Mouse (Mus musculus) T-helper 2 cell (primary cell): ENCODE results near the gene Myom1.

ENCODE experiments used
- in situ Hi-C: fragments of 300-600 bp; cut with MboI, MseI; formaldehyde crosslinking; loops from one replicate; pipeline ENCODE4 v1.15.1; 2025; ENCODE audit warnings: high pct_unique_total_duplicates

Myom1 gene

GRCm38 (mm10) chr17:71002081-71002743 lies at the start of gene Myom1:
Myom1 (plus strand) TSS chr17:71002633.
- in situ Hi-C loops, result no loop called here

- in situ Hi-C loops, result loop anchor here (25.0 kb wide), 1 partner anchor 226 kb away; no protein-coding TSS in a partner anchor
These were observed 38.9 kb upstream of the Myom1 start for GRCm38 (mm10) chr17:70963546-70963945.

DNA sequence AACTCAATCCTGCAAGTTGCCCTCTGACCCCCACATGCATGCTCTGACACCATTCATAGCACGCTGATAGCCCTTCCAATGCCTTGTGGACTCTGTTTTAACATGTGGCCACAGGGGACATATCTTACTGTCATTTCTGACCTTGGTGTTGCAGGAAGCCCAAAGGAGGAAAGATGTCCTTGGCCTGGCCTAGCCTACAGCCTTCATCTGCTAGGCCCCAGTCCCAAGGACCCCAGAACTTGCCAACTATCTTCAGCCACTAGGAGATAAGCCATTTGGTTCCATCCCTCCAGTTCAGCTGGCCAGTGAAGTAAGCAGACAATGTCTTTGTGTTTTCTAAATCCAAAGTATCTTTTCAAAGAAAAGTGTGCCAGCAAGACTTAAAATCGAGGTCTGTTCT lies 37.2 kb upstream of the Myom1 start:
- in situ Hi-C loops, result loop anchor here (25.0 kb wide), 1 partner anchor 228 kb away; no protein-coding TSS in a partner anchor

GRCm38 (mm10) chr17:70966126-70966525 lies 36.3 kb upstream of the Myom1 start:
- in situ Hi-C loops, result loop anchor here (25.0 kb wide), 1 partner anchor 229 kb away; no protein-coding TSS in a partner anchor

- in situ Hi-C loops, result loop anchor here (25.0 kb wide), 1 partner anchor 230 kb away; no protein-coding TSS in a partner anchor
These were observed 35.2 kb upstream of the Myom1 start for GRCm38 (mm10) chr17:70967191-70967590.

- in situ Hi-C loops, result loop anchor here (25.0 kb wide), 1 partner anchor 230 kb away; no protein-coding TSS in a partner anchor
These were observed 34.8 kb upstream of the Myom1 start for GRCm38 (mm10) chr17:70967646-70968045.

GRCm38 (mm10) chr17:70968606-70969191 lies 33.7 kb upstream of the Myom1 start:
- in situ Hi-C loops, result loop anchor here (25.0 kb wide), 1 partner anchor 231 kb away; no protein-coding TSS in a partner anchor

DNA sequence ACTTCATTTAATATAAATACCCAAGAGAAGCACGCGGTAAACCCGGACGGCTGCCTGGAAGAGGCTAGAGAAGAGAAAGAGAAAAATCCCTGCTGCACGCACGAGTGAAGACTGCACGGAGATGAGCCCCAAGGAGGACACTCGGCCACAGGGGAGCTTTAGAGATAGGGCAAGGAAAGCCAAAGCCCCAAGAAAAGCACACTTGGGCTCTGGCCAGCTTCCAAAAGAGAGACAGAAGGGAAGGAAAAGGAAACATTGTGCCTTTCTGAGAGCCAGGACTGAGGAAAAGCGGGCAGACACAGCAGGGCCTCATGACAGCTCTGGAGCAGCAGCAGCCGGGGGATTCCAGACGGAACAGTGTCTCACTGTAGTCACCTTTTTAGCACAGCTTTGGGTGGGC lies 31.2 kb upstream of the Myom1 start:
- in situ Hi-C loops, result loop anchor here (25.0 kb wide), 1 partner anchor 234 kb away; no protein-coding TSS in a partner anchor

DNA sequence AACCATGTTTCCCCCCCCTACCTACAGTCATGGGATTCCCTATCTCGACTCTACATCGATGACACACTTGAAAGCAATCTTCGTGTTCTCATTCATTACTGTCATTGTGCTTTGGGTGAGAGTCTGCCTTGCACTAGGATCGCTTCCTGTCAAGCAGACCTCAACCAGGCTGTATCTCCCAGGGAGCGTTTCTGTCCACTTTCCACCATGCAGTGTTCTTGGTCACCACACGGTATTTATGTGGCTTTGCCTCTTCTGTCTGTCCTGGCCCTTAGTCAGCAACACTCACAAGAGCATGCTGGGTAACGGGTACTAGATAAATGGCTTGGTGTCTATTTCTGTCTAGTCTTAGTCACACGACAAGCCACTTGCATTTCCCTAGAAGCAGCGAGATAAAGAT lies 29.0 kb upstream of the Myom1 start:
- in situ Hi-C loops, result loop anchor here (25.0 kb wide), 1 partner anchor 236 kb away; no protein-coding TSS in a partner anchor

DNA sequence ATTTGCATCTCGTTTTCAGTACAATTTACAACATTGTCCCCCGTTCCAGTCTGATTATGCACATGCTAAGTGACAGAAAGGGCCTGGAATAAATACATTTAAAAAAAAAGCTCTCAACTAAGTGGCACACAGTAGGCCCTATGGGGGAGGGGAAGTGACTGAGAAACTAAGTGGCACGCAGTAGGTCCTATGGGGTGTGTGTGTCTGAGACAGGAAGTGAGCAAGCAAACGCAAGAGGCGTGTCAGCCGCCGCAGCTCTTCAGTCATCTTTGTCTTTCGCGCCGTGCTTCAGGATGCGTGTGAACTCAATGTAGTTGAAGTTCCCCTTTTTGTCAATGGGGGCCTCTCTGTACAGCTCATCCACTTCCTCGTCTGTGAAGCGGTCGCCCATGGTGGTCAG lies 28.4 kb upstream of the Myom1 start:
- in situ Hi-C loops, result loop anchor here (25.0 kb wide), 1 partner anchor 237 kb away; no protein-coding TSS in a partner anchor

- in situ Hi-C loops, result no loop called here
These were observed 24.6 kb upstream of the Myom1 start for GRCm38 (mm10) chr17:70977799-70978198.

GRCm38 (mm10) chr17:70979345-70980223 lies 22.8 kb upstream of the Myom1 start:
- in situ Hi-C loops, result loop anchor here (5.0 kb wide), 1 partner anchor 132 kb away; no protein-coding TSS in a partner anchor

DNA sequence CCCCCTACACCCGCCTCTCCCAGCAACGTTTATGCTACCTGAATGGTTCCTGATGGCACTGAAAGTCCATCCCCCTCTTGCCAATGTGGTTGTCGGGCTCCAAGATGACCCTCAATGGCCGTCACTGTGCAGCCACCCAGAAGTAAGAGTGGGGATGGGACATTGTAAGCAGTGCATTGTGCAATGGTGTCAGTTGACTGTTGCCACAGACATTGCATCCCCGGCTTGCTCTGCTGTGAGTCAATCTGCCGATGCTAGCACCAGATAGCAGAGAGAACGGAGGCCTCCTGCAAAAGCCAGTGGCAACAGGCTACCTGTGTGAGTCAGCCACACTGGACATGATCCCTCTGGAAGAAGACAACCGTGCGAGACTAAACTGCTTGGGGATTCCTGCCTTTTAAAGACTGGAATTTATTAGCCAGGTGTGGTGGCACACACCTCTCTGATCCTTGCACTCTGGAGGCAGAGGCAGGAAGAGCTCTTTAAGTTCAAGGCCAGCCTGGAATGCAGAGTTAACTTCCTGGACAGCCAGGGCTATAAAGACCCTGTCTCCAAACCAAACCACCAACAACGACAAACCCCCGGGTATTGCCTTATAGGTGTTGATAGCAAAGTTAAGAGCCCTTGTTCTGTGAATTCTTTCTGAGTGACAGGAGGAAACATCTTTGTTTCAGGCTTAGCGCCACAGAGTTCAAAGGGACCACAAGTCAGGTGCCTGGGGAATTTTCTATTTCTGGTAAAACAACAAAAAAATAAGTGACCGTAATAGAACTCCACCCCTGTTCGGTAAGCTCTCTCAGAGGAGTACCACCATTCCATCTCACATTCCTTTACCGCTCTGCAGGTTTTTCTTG lies 16.7 kb upstream of the Myom1 start:
- in situ Hi-C loops, result no loop called here

GRCm38 (mm10) chr17:70986355-70986740 lies 16.1 kb upstream of the Myom1 start:
- in situ Hi-C loops, result no loop called here

- in situ Hi-C loops, result no loop called here
These were observed 15.4 kb upstream of the Myom1 start for GRCm38 (mm10) chr17:70986831-70987660.

- in situ Hi-C loops, result no loop called here
These were observed 14.1 kb upstream of the Myom1 start for GRCm38 (mm10) chr17:70988337-70988767.

- in situ Hi-C loops, result no loop called here
These were observed 13.0 kb upstream of the Myom1 start for GRCm38 (mm10) chr17:70989430-70989829.

GRCm38 (mm10) chr17:70989991-70990390 lies 12.4 kb upstream of the Myom1 start:
- in situ Hi-C loops, result loop anchor here (10.0 kb wide), 1 partner anchor 195 kb away; the partner anchor contains the start of gene Lpin2

DNA sequence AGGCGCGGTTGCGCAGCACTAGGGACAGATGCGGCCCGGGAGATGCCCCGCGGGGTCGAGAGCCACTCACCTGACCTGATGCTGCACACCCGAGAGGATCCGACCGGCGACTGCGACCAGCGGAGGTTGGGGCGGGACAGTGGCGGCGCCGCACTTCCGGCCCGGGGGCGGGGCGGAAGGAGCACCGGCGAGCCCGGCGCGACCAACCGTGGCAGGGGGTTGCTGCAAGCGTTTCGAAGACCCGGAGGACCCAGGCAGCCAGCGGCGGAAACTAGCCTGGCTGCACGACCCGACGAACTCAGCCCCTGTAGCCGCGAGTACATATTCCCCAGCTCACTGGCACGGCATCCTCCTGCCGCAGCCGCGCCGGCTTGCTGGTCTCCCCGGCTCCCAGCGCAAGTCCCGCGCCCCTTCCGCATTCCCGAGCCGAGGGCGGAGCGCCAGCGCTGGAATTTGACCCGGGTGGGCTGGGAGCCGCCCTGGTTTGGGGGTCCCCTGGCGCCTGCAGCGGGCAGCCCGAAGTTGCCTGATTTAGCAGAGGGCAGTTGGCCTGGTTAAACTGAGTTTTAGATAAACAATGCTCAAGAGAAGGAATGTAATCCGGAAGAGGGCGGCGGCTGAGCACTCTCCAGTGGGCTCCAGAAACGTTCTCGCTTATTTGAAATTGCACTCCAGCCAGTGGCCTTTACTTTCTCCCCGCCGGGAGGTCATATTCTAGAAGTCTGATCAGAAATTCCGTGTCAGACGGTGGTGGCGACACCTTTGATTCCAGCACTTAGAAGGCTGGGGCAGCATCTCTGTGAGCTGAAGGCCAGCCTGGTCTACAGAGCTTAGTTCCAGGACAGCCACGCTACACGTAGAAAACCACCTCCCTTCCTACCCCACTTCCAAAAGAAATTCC lies 11.8 kb upstream of the Myom1 start:
- in situ Hi-C loops, result loop anchor here (10.0 kb wide), 1 partner anchor 194 kb away; the partner anchor contains the start of gene Lpin2
